Mouse (Mus musculus): ENCODE results near the gene Zxdb.
"Not testable (repeated sequence)": the region's sequence is repeated elsewhere in the genome, so short reads cannot be mapped to it uniquely, and the experiment has no call there.

The Zxdb gene

GRCm38 (mm10) chrX:94724192-94724971 lies at the start of gene Zxdb:
Gene Zxdb (plus strand): TSS chrX:94724569.
- in situ Hi-C loops (cut with MboI, MseI), result loop anchor here (5.0 kb wide), 1 partner anchor 78 kb away; no protein-coding TSS in a partner anchor

- in situ Hi-C loops (cut with MboI, MseI), result loop anchor here (5.0 to 10.0 kb wide), 2 partner anchors 187 to 330 kb away; no protein-coding TSS in a partner anchor
Observed at GRCm38 (mm10) chrX:94674977-94675376, 49.4 kb upstream of the Zxdb start.

GRCm38 (mm10) chrX:94681581-94681980 lies 42.8 kb upstream of the Zxdb start:
- in situ Hi-C loops (cut with MboI, MseI), result not testable (repeated sequence)

- in situ Hi-C loops (cut with MboI, MseI), result not testable (repeated sequence)
Observed at GRCm38 (mm10) chrX:94689593-94689992, 34.8 kb upstream of the Zxdb start.

GRCm38 (mm10) chrX:94706676-94707075 lies 17.7 kb upstream of the Zxdb start:
- in situ Hi-C loops (cut with MboI, MseI), result loop anchor here (5.0 kb wide), 1 partner anchor 121 kb away; no protein-coding TSS in a partner anchor

GRCm38 (mm10) chrX:94709752-94710151 lies 14.6 kb upstream of the Zxdb start:
- in situ Hi-C loops (cut with MboI, MseI), result loop anchor here (5.0 kb wide), 1 partner anchor 118 kb away; no protein-coding TSS in a partner anchor

GRCm38 (mm10) chrX:94724972-94725569 lies 702 bp downstream of the Zxdb start:
- in situ Hi-C loops (cut with MboI, MseI), result loop anchor here (5.0 kb wide), 1 partner anchor 77 kb away; no protein-coding TSS in a partner anchor

GRCm38 (mm10) chrX:94725627-94726083 lies 1.3 kb downstream of the Zxdb start:
- in situ Hi-C loops (cut with MboI, MseI), result not testable (repeated sequence)

- in situ Hi-C loops (cut with MboI, MseI), result no loop called here
Observed at GRCm38 (mm10) chrX:94731596-94731995, 7.2 kb downstream of the Zxdb start.

GRCm38 (mm10) chrX:94753733-94754132 lies 29.4 kb downstream of the Zxdb start:
- in situ Hi-C loops (cut with MboI, MseI), result no loop called here

- in situ Hi-C loops (cut with MboI, MseI), result no loop called here
Observed at GRCm38 (mm10) chrX:94759959-94760358, 35.6 kb downstream of the Zxdb start.

GRCm38 (mm10) chrX:94773876-94774275 lies 49.5 kb downstream of the Zxdb start:
- in situ Hi-C loops (cut with MboI, MseI), result no loop called here
